Mouse (Mus musculus): ENCODE measurements around the gene Dus4l. TPM values are rescaled to one million over a fixed set of nuclear protein-coding genes. Genes with fewer than 3 reads are reported as not detected.

Gene Dus4l
- polyA plus RNA-seq, 1 experiment from 2014 or later = 3.8 TPM

DNA sequence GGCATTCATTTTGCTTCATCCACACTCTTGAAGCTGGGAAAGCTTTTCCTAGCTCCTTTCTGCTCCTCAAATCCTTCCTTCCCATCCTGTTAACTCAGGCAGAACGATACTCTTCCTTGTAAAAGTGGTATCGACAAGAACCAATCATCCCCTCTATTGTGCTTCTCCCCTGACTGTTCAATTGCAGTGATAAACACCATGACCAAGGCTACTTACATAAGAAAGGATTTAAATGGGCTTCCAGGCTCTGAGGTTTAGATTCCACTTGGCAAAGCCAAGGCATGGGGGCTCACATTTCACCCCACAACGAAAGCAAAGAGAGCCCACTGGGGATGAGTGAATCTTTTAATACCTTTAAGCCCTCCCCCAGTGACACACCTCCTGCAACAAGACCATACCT is 46.5 kb downstream of the Dus4l start:
- 0 out of 2 replicates have a peak, but pooled peaks cover 2% of the 10 kb centered on the region for H3K36me3 ChIP-seq (replicated peaks; ENCODE audit: insufficient read depth, low read length)
- H3K27ac ChIP-seq (ENCODE audit: low read depth) = no peak overlapping the region
- 61% methylated on average over 3 of the region's 3 CpGs for WGBS (ENCODE audit: insufficient replicate concordance)
- H3K4me1 ChIP-seq (ENCODE audit: insufficient read depth) = no peaks in the 10 kb centered on the region
- H3K4me3 ChIP-seq (ENCODE audit: low read depth, low read length) = no peak overlapping the region
- H3K4me2 ChIP-seq (ENCODE audit: low read depth, low read length) = no peak overlapping the region
- no peaks in the 10 kb centered on the region for H3K27me3 ChIP-seq (ENCODE audit: insufficient read depth, low read length)
- TF ChIP-seq EP300 (IDR thresholded peaks at IDR 0.05; ENCODE audit: low read depth) = no peak
- TF ChIP-seq CTCF (IDR thresholded peaks at IDR 0.05; ENCODE audit: low read depth) = no peak
- DNase-seq = no peak
- no peak overlapping the region for H3K9ac ChIP-seq (replicated peaks)
- no peak for ATAC-seq
- H3K9me3 ChIP-seq (ENCODE audit: low read length) = no peaks in the 10 kb centered on the region

GRCm38 (mm10) chr12:31604894-31605293 is 49.7 kb downstream of the Dus4l start:
- Histone ChIP-seq H3K27ac (ENCODE audit: low read depth) (no peak overlapping the region), H3K36me3 (replicated peaks; ENCODE audit: insufficient read depth, low read length) (no peaks in the 10 kb centered on the region), H3K9ac (replicated peaks) (no peak overlapping the region), H3K4me2 (ENCODE audit: low read depth, low read length) (no peak overlapping the region), H3K4me3 (ENCODE audit: low read depth, low read length) (no peak overlapping the region), H3K4me1 (ENCODE audit: insufficient read depth) (no peaks in the 10 kb centered on the region), H3K27me3 (ENCODE audit: insufficient read depth, low read length) (no peaks in the 10 kb centered on the region), H3K9me3 (ENCODE audit: low read length) (no peaks in the 10 kb centered on the region)
- TF ChIP-seq CTCF (IDR thresholded peaks at IDR 0.05; ENCODE audit: low read depth) (no peak), EP300 (IDR thresholded peaks at IDR 0.05; ENCODE audit: low read depth) (no peak)
- ATAC-seq (no peak), DNase-seq (no peak)
- WGBS (ENCODE audit: insufficient replicate concordance) = 85% methylated on average over 3 of the region's 3 CpGs

DNA sequence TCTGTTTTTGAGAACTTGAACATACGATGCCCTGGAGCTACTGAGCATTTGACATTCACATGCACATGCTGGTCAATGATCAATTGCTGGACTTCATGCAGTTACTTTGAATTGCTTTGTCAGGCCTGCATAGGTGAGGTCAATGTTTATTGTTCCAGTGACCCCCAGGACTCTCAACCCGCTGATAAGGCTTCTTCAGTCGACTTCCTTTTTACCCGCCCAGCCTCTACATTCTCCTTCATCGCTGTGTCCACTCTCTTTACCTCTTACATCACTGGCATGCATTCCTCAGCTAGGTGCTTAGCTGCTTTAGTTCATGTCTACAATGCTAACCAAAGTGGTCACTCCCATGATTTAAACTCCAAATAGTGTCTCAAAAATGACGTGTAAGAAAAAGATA is 51.0 kb downstream of the Dus4l start:
- 56% methylated on average over 6 of the region's 6 CpGs for WGBS (ENCODE audit: insufficient replicate concordance)
- no peak for TF ChIP-seq CTCF (IDR thresholded peaks at IDR 0.05; ENCODE audit: low read depth)
- no peak for TF ChIP-seq EP300 (IDR thresholded peaks at IDR 0.05; ENCODE audit: low read depth)
- Histone ChIP-seq H3K9ac (replicated peaks) (no peak overlapping the region), H3K4me3 (ENCODE audit: low read depth, low read length) (no peak overlapping the region), H3K4me2 (ENCODE audit: low read depth, low read length) (no peak overlapping the region), H3K36me3 (replicated peaks; ENCODE audit: insufficient read depth, low read length) (no peaks in the 10 kb centered on the region), H3K27ac (ENCODE audit: low read depth) (no peak overlapping the region), H3K27me3 (ENCODE audit: insufficient read depth, low read length) (no peaks in the 10 kb centered on the region), H3K9me3 (ENCODE audit: low read length) (no peaks in the 10 kb centered on the region), H3K4me1 (ENCODE audit: insufficient read depth) (no peaks in the 10 kb centered on the region)
- ATAC-seq = no peak
- no peak for DNase-seq

DNA sequence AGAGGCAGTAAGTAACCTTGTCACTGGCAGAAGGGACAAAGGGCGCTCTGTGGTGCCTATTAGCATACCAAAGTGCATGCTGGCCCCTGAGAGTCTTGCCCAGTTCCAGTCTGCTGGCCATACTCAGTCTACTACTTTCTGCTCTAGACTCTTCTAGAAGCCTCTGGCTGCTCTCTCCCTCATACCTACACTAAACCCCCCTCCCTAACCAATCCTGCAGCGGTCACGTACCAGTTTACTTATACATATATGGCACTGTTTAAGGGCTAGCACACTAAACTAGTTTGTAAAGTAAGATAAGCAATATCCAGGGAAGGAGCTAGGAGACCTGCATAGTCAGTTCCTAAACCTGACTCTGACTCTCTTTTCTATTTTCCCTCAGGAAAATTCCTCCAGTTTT is 60.3 kb downstream of the Dus4l start:
- Histone ChIP-seq H3K4me1 (ENCODE audit: insufficient read depth) (no peaks in the 10 kb centered on the region), H3K4me2 (ENCODE audit: low read depth, low read length) (no peak overlapping the region), H3K27me3 (ENCODE audit: insufficient read depth, low read length) (no peaks in the 10 kb centered on the region), H3K4me3 (ENCODE audit: low read depth, low read length) (no peak overlapping the region), H3K9ac (replicated peaks) (no peak overlapping the region), H3K27ac (ENCODE audit: low read depth) (no peak overlapping the region), H3K9me3 (ENCODE audit: low read length) (no peaks in the 10 kb centered on the region), H3K36me3 (replicated peaks; ENCODE audit: insufficient read depth, low read length) (no peaks in the 10 kb centered on the region)
- 86% methylated on average over 3 of the region's 3 CpGs for WGBS (ENCODE audit: insufficient replicate concordance)
- ATAC-seq = no peak
- no peak for TF ChIP-seq CTCF (IDR thresholded peaks at IDR 0.05; ENCODE audit: low read depth)
- no peak for TF ChIP-seq EP300 (IDR thresholded peaks at IDR 0.05; ENCODE audit: low read depth)
- DNase-seq = no peak

GRCm38 (mm10) chr12:31592011-31592410 is 62.6 kb downstream of the Dus4l start:
- TF ChIP-seq EP300 (IDR thresholded peaks at IDR 0.05; ENCODE audit: low read depth) (no peak), CTCF (IDR thresholded peaks at IDR 0.05; ENCODE audit: low read depth) (no peak)
- DNase-seq (no peak), ATAC-seq (no peak)
- Histone ChIP-seq H3K27me3 (ENCODE audit: insufficient read depth, low read length) (no peaks in the 10 kb centered on the region), H3K4me3 (ENCODE audit: low read depth, low read length) (no peak overlapping the region), H3K4me2 (ENCODE audit: low read depth, low read length) (no peak overlapping the region), H3K36me3 (replicated peaks; ENCODE audit: insufficient read depth, low read length) (no peaks in the 10 kb centered on the region), H3K27ac (ENCODE audit: low read depth) (no peak overlapping the region), H3K9ac (replicated peaks) (no peak overlapping the region), H3K9me3 (ENCODE audit: low read length) (0 out of 2 replicates have a peak, but pooled peaks cover 3% of the 10 kb centered on the region), H3K4me1 (ENCODE audit: insufficient read depth) (no peaks in the 10 kb centered on the region)
- WGBS (ENCODE audit: insufficient replicate concordance) = 41% methylated on average over 3 of the region's 3 CpGs

Other genes starting within 250 kb of the Dus4l start
- gene Cbll1, start 155.2 kb downstream of the Dus4l start, polyA plus RNA-seq (2015; fragmentation: Nextera tagmentation; extraction: Ambion mirVana) = 3.4 and 3.8 TPM in 2 replicates
- 0.04 TPM in 2 replicates for gene Slc26a4, start 94.9 kb downstream of the Dus4l start, polyA plus RNA-seq (2015; fragmentation: Nextera tagmentation; extraction: Ambion mirVana)
- 27.0 and 27.9 TPM in 2 replicates for gene Bcap29, start 20.2 kb downstream of the Dus4l start, polyA plus RNA-seq (2015; fragmentation: Nextera tagmentation; extraction: Ambion mirVana)
- 6.4 and 6.6 TPM in 2 replicates for gene Cog5, start within 50 bp of the Dus4l start, polyA plus RNA-seq (2015; fragmentation: Nextera tagmentation; extraction: Ambion mirVana)
- gene Gpr22, start 59.1 kb upstream of the Dus4l start, polyA plus RNA-seq (2015; fragmentation: Nextera tagmentation; extraction: Ambion mirVana) = 0.08 TPM in 2 replicates